Mouse (Mus musculus) layer of hippocampus, adult 2 months (tissue): ENCODE data around the gene Osgin1. TPM values are rescaled to one million over a fixed set of nuclear protein-coding genes. Genes with fewer than 3 reads are reported as not detected.
A peak's percentile ranks its signal among the peaks of the same experiment; 100 is the strongest.

Source experiments
- DNase-seq, 2 experiments: peaks; one replicate each; pipeline ENCODE4 v3.0.0; 2022; ENCODE audit warnings: low spot score in 2 of 2
- H3K27ac ChIP-seq: fragments of 200-600 bp; 2 replicates; pipeline ENCODE4 v1.8.1; 2022
- H3K4me3 ChIP-seq: fragments of 200-600 bp; 2 replicates; pipeline ENCODE4 v1.8.1; 2022; ENCODE audit warnings: mild to moderate bottlenecking
- CTCF ChIP-seq: fragments of 200-600 bp; conservative IDR thresholded peaks from 2 replicates; pipeline ENCODE4 v1.8.1; 2022; ENCODE audit warnings: antibody characterized with exemption, mild to moderate bottlenecking, moderate library complexity
- long read RNA-seq, 2 experiments: library from polyadenylated mRNA; stranded (forward); transcript quantifications; one replicate each; pipeline ENCODE4 v2.0.0; 2021; ENCODE audit warnings: borderline mapping rate in 2 of 2
- total RNA-seq, 2 experiments: library from RNA; stranded (reverse); gene quantifications; 2 replicates each; pipeline ENCODE4 v1.2.3; 2021

The Osgin1 gene
- 1 to 10 TPM in 1 of 2 experiments, under 1 TPM in 1; 0.18 to 1.3 TPM for total RNA-seq
- long read RNA-seq, experiment 1, result 0 reads
- long read RNA-seq, experiment 2, partial matches to known transcripts, result 0 of 2 reads
- long read RNA-seq, experiment 2, other reads (novel, unspliced or antisense), result 1 of 2 reads

DNA sequence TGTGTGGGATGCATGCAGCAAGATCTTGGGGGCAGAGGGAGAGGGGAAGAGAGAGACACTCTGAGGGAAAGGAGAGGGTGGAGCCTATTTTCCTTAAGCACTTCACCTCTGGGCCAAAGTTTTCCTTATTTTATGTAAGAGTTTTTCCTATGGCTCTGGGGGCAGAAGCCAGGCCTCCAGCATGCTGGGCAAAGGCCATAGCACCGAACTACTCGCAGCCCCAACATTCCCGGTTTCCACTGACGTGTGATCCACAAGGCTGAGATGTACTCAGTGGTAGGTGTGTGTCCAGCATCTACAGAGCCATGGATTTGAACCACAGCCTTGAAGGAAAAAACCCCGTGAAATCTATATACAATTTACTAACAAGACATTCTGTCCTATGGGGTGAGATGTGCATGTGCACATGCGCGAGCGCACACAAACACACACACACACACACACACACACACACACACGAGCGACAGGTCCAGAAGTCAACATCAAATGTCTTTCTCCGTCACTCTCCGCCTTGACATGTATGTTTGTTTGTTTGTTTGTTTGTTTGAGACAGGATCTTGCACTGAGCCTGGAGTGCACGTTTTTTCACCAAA, at the start of gene Osgin1:
Osgin1 (plus strand) TSS at position 543 of the 593 bp plus-strand sequence.
- Histone ChIP-seq H3K27ac (no peak within 1 kb of the TSS), H3K4me3 (no peak within 1 kb of the TSS)
- DNase-seq, result no peak
- TF ChIP-seq CTCF, result no peak

- TF ChIP-seq CTCF, result peak; percentile 90
- Histone ChIP-seq H3K27ac (no peak overlapping the region), H3K4me3 (no peak overlapping the region)
- DNase-seq, result peak; percentile 80 to 87
Observed at GRCm38 (mm10) chr8:119384478-119384877, 49.4 kb upstream of the Osgin1 start.

- TF ChIP-seq CTCF, result no peak
- no peak overlapping the region for H3K27ac ChIP-seq
- H3K4me3 ChIP-seq, result no peak overlapping the region
- DNase-seq, result no peak
Observed at GRCm38 (mm10) chr8:119385854-119386253, 48.1 kb upstream of the Osgin1 start.

DNA sequence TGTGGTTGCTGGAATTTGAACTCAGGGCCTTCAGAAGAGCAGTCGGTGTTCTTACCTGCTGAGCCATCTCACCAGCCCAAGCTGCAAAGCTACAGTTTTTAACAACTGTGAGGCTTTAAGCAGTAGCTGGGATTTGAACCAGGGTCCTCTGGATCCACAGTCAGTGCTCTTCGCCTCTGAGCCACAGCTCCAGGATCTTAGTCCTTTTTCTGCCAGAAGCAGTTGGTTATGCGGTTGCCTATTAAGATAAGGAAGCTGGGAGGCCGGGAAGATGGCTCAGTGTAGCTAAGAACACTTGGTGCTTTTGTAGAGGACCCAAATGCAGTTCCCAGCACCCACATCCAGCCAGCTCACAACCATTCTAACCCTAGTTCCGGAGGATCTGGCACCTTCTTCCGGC, 46.9 kb upstream of the Osgin1 start:
- DNase-seq, result no peak
- Histone ChIP-seq H3K27ac (no peak overlapping the region), H3K4me3 (no peak overlapping the region)
- no peak for TF ChIP-seq CTCF

DNA sequence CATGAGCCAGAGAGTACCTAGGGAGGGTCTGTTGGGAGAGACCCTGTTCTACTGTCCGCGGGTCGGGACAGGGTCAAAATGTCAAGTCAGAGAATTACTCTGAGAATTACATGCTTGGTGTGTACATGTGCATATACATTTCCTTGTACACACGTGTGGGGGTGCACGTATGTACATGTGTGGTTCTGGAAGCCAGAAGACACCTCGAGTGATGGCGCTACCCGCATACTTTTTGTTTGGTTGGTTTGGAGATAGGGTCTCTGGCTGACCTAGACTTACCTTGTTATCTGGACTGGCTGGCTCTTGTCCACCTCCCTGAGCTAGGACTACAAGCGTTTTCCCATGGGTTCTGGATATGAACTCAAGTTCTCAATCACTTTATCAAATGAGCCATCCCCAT, 39.8 kb upstream of the Osgin1 start:
- Histone ChIP-seq H3K27ac (peak overlapping the region; percentile 96), H3K4me3 (peak overlapping the region; percentile 77)
- TF ChIP-seq CTCF, result no peak
- DNase-seq, result no peak

- Histone ChIP-seq H3K27ac (peak within 1 kb of the TSS; percentile 96), H3K4me3 (peak within 1 kb of the TSS; percentile 77)
- DNase-seq, result peak; percentile 90
- no peak; the same call in 1 of the 2 replicates for TF ChIP-seq CTCF
Observed at GRCm38 (mm10) chr8:119394524-119395026, 39.3 kb upstream of the Osgin1 start, which contains the start of gene Mlycd. TSS of gene Mlycd (plus strand) at chr8:119394878.

DNA sequence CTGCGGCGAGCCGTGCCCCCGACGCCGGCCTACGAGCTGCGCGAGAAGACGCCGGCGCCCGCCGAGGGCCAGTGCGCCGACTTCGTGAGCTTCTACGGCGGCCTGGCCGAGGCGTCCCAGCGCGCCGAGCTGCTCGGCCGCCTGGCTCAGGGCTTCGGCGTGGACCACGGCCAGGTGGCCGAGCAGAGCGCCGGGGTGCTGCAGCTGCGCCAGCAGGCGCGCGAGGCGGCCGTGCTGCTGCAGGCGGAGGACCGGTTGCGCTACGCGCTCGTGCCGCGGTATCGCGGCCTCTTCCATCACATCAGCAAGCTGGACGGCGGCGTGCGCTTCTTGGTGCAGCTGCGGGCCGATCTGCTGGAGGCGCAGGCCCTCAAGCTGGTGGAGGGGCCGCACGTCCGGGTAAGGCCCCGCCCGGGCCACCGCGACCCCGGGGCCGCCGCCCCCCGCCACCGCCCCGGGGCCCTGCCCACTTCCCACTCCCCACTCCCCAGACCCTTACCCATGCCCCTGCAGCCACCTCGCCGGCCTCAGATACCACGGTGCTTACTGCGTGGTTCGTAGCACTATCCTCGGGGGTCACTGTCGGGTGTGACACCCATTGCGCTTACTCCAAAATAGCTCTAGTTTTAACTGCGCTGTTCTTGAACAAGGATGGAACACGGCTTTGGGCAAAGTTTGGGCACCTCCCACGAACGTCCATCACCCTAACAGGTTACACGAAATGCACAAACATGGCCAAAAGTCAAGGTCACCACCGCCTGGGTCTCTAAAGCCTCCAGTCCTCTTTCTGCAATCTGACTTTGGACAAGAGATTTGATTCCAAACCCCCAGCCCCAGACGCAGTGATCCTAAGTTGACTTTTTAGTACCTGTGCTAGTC, 38.6 kb upstream of the Osgin1 start:
- Histone ChIP-seq H3K27ac (peak overlapping the region; percentile 96), H3K4me3 (peak overlapping the region; percentile 77)
- no peak for TF ChIP-seq CTCF
- no peak for DNase-seq

DNA sequence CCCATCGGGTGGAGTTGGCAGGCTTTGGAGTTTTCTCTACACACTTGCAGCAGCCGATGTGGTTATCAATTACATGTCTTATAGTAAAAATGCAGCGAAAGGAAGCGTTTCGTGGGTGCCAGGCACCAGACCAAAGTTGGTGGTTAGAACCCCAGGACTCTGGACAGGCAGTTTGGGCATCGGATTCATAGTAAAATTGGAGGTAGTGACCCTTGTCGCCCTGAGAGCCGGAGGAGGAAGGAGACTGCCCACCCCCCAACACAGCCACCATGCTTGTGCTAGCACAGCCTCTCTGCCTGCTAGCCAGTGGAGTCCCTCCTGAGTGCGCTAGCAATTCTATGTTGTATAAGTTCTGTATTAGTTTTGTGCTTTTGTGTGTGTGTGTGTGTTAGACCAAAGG, 35.4 kb upstream of the Osgin1 start:
- no peak overlapping the region for H3K4me3 ChIP-seq
- no peak for DNase-seq
- no peak for TF ChIP-seq CTCF
- H3K27ac ChIP-seq, result no peak overlapping the region

GRCm38 (mm10) chr8:119399255-119399654, 34.7 kb upstream of the Osgin1 start:
- no peak for TF ChIP-seq CTCF

DNA sequence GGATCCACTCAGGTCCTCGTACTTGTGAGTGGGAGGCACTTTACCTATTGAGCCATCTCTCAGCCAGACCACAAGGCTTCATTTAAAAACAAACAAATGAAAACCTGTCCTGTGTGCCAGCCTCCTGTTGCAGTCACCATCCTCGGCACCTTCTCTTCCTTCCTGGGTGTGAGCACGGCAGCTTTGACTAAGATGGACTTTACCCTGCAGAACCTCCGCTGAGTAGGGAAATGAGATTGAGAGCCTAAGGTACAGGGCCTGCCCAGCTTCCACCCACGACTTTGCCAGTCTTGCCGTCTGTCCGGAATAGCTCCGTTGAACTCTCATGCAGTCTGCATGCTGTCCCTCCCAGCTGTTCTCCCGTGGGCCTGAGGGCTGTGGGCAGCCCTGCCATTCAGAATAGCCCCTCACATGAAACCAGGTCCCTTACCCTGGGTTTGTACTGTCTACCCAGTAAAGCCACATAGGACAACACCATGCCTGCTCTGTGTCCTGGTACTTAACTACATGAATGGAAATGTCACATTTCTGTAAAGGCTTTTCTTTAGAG, 33.7 kb upstream of the Osgin1 start:
- DNase-seq, result no peak
- no peak overlapping the region for H3K27ac ChIP-seq
- no peak overlapping the region for H3K4me3 ChIP-seq
- TF ChIP-seq CTCF, result no peak

More at GRCm38 (mm10) chr8:119399255-119399654, 34.7 kb upstream of the Osgin1 start:
- H3K4me3 ChIP-seq, result no peak overlapping the region
- no peak for DNase-seq
- no peak overlapping the region for H3K27ac ChIP-seq

DNA sequence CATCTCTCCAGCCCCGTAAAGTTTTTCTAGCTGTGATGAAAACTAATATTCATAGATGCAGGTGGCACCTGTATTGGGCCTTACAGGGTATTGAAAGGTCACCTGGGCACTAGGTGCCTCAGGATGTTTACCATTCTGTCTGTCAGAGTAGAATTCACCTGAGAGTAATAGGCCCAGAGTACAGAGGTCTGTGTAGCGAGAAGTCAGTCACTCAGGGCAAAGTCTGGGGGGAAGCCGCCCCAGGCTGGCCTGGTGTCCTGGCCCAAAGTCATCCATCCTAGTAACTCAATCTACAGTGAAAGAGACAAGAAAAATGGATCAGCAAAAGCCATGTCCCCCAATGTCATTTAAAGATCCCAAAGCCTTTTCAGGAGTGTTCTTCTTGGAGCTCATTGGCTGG, 33.0 kb upstream of the Osgin1 start:
- no peak overlapping the region for H3K27ac ChIP-seq
- no peak for DNase-seq
- no peak for TF ChIP-seq CTCF

GRCm38 (mm10) chr8:119403912-119404311, 30.0 kb upstream of the Osgin1 start:
- TF ChIP-seq CTCF, result no peak
- no peak overlapping the region for H3K4me3 ChIP-seq
- no peak overlapping the region for H3K27ac ChIP-seq
- DNase-seq, result no peak

More for the DNA sequence above, 33.0 kb upstream of the Osgin1 start:
- no peak overlapping the region for H3K4me3 ChIP-seq

DNA sequence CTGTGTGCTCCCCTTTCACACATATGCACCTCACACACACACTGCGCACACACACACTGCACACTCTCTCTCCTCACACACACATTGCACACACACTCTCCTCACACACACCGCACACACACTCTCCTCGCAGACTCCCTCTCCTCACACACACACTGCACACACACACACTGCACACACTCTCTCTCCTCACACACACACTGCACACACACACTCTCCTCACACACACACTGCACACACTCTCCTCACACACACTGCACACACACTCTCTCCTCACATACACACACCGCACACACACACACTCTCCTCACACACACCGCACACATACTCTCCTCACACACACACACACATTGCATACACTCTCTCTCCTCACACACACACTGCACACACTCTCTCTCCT, 29.3 kb upstream of the Osgin1 start:
- Histone ChIP-seq H3K27ac (no peak overlapping the region), H3K4me3 (no peak overlapping the region)
- no peak for TF ChIP-seq CTCF
- DNase-seq, result no peak
